Mouse (Mus musculus) kidney, postnatal 10 days (tissue): Measurements from ENCODE around the gene Cdc27.
"Not testable (repeated sequence)": the region's sequence is repeated elsewhere in the genome, so short reads cannot be mapped to it uniquely, and the experiment has no call there.

Experiments
- DNase-seq: peaks from one replicate; pipeline ENCODE4 v3.0.0; 2021; ENCODE audit warnings: mixed read lengths

Cdc27 gene

DNA sequence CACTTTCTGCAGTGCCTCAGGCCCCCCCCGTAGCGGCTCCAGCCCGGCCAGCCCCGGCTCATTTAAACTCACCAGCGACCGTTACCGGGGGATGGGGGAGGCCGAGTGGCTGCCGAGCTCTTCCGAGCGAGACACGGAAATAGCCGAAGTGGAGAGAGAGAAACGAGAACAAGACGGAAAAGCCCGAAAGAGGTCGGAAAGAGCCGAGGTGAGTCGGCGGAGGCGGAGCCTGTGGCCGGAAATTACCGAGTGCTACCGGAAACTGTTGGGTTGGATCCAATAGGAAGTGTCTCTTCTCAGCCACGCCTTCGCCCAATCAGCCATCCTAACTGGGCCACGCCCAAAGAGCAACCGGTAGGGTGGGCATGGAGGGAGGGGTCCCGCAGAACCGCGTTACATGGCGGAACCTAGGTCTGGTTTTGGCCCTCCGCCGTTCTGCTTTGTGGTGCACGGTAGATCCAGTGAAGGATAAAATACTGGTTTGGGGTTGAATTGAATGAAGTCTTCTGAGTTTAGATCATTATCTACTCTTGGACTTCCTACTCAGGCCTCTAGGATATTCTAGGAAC lies at the start of gene Cdc27, which contains the start of gene Myl4:
Gene Cdc27 (minus strand): TSS at position 215 of the 569 bp plus-strand sequence.
Gene Myl4 (plus strand): TSS at position 258 of the 569 bp plus-strand sequence.
- DNase-seq: peak; percentile 99

DNA sequence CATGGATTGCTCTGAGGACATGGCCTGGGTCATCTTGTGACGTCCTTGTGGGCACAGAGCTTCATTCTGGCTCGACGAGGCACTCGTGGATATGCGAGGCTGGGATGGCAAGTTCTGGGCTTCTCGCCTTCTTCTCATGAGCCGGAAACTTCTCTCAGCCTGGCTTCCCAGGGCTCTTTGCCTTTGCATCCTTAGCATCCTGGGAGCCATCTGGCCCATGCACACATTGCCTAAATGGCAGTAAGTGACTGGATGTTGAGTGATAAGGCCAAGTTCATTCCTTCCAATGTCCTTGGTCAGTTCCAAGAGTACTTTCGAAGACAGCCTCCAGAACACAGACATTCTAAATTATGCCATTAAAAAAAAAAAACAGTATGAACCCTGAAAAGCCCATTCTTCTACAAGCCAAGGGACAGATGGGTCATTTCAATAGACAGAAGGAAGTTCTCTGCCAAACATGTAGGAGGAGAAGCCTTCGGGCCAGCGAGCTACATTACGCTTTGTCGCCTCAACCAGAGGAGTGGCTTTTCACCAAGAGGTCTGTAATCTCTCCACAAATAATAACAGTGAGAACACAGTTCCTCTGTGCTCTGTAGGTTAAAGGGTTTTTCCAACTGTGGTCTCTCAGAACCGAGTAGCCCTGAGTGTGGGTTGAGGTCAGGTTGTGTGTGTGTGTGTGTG lies 49.0 kb upstream of the Cdc27 start:
- DNase-seq: peak; percentile 53

DNA sequence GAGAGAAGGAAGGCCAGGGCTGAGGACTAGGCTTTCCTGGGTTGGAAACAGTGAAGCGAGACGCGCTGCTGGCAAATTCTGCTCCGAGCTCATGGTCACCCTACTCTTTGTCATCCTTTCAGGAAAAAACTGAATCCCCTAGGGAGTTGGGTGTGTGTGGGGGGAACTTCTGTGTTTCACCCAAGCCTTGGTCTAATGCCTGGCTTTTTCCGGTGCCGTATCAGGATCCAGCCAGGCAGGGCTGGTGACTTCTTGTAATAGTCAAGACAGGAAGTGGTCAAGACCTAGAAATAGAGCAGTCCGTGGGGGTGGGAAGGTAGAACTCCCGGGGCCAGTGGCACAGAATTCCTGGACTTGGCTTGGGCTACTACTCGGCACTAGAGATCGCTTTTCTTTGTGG lies 45.9 kb upstream of the Cdc27 start:
- DNase-seq: no peak

DNA sequence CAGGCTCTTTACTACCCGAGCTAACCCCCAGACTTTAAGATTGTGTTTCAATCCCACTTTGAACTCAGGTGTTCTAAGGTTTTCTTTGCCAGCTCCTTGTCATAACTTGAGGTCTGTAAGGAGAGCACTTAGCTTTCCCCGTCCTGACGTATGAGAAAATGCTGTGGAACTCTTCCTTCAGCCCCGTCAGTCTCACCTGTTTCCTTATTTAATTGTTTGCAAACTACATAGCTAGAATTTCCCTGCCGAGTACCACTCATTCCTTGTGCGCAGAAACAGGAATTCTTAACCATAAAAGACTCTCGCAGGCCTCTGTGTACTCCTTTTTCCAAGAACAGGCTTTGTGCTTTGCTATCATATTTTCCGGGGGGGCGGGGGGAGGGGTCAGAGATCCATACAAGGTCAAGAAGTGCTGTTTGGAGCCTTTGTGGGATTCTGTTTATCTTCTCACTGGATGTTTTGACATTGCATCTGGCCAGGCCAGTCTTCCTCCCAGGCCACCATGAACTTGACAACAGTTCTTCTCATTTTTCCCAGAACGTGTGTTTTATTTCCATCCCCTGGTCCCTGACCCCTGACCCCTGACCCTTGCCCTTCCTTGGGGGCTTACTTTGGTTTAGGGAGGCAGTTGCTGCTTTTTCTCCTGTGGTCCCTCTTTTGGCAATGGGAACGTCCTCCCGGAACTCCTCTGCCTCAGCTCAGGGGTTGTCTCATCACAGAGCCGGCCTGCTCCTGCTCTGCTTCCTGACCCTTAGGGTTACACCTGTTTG lies 41.8 kb upstream of the Cdc27 start:
- peak; percentile 25 for DNase-seq

DNA sequence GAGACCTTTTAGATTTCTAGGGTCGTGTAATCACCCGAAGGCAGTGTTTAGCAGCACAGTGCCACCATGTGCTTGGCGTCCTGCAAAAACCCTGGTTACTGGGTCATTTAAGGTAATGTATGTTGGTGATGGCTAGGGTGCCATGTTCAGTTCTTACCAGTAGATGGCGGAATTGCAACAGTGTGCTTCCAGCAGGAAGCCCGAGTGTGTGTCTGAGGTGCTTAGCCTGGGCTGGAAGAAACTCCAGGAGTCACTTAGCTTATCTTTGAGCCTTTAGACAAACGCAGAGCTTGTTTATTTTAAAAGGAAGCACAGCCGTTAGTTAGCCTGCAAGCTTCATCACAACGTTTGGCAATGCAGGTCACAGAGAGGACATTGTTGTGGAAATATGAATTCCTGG lies 39.7 kb upstream of the Cdc27 start:
- peak; percentile 88 for DNase-seq

DNA sequence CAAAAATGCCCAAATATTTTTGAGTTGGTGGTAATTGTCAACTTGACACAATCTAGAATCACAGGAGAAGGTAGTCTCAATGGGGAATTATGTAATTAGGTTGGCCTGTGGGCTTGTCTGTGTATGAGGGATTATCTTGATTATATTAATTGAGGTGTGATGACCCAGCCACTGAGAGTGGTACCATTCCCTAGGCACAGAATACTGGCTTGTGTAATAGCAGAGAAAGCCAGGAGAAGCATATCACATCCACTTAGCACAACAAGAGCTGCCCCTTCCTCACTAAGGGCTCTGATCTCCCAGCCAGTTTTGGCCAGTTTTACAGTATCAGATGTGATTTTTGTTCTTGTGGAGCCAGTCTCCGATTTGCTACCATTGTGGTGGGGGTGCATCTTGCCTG lies 39.1 kb upstream of the Cdc27 start:
- DNase-seq: no peak

DNA sequence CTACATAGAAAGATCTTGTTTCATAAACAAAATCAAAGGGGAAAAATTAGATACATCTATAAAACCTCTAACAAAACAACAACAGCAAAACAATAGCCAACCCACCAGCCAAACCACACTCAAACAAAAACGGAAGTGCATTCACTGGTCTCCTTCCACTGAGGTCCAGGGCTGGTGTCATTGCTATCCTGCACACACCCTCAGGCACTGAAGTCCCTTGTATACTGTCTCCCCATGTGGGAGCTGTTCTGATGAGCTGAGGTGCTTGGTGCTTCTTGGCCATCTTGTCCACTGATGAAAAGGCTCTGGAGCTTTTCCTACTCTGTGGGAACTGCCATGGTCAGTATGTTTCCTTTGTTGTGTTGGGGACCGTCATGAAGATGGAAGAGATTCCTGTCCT lies 38.1 kb upstream of the Cdc27 start:
- no peak for DNase-seq

DNA sequence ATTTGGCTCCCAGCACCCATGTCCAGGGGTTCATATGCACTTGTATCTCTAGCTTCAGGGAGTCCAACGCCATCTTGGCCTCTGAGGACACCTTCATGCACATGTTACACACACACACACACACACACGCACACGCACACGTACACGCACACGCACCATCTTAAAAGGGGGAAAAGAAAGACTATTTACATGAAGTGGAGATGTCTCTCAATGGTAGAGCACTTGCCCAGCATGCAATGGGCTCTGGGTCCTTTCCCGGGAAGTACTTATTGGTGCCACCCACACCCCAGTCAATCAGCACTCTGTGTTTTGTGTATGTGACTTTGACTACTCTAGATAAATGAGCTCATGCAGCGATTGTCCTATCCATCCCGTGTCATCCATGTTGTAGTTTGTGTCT lies 37.5 kb upstream of the Cdc27 start:
- DNase-seq: no peak

DNA sequence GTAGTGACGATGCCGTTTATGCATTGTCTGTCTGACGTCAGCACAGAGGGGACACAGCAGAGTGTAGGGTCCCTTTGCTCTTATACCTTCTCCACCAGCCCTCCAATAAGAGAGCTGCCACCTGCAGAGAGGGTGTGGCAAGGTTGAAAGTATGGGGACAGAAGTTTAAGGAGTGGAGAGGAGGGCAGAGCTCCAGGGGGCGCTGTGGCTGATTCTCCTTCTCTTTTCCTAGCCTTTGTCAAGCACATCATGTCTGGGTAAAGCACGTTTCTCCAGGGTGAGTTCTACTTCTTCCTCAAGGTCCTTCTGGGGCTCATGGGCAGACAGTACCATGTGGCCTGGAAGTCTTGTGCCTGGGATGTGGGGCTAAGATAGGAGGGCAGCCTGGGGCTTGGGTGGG lies 35.1 kb upstream of the Cdc27 start:
- DNase-seq: no peak

DNA sequence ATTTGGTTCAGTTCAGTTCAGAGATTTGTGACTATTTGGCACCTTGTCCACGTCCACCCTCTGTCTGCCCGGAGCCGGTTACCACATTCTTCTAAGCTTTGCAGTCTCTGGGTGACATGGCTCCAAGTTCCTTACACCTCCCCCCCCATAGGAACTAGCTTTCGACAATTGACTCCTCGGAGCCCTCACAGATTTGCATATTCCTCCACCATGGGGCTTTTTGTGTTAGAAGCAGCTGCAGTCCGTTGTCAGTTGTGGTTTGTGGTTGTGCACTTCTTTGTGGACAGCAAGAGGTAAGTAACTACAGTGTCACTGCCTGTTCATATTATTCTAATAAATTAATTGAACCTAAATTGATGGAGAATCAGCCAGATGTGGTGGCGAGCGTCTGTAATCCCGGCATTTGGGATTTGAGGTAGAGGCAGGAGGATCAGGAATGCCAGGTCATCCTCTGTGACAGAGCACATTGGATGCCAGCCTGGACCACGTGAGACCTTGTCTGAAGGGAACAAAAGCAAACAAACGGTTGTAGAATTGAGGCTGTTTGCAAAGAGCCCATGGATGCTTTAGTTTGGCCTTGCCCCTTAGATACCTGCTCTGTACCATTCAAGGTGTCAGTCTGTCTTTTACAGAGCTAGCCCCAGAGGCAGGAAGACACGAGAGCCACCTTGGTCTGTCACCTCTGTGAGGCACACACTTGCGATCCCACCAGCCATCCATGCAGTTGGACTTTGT lies 32.4 kb upstream of the Cdc27 start:
- DNase-seq: no peak

DNA sequence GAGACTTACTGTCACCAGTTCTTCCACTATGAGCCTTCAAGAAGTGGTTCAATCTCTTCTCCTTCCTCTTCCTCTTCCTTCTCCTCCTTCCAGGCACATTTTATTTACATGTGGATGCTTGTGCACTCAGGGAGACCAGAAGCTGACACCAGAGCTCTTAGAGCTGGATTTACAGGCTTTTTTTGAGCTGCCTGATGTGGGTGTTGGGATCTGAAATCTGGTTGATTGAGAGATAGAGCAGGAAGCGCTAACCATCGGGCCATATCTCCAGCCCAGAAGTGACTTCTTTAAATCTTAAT lies 31.8 kb upstream of the Cdc27 start:
- DNase-seq: no peak

DNA sequence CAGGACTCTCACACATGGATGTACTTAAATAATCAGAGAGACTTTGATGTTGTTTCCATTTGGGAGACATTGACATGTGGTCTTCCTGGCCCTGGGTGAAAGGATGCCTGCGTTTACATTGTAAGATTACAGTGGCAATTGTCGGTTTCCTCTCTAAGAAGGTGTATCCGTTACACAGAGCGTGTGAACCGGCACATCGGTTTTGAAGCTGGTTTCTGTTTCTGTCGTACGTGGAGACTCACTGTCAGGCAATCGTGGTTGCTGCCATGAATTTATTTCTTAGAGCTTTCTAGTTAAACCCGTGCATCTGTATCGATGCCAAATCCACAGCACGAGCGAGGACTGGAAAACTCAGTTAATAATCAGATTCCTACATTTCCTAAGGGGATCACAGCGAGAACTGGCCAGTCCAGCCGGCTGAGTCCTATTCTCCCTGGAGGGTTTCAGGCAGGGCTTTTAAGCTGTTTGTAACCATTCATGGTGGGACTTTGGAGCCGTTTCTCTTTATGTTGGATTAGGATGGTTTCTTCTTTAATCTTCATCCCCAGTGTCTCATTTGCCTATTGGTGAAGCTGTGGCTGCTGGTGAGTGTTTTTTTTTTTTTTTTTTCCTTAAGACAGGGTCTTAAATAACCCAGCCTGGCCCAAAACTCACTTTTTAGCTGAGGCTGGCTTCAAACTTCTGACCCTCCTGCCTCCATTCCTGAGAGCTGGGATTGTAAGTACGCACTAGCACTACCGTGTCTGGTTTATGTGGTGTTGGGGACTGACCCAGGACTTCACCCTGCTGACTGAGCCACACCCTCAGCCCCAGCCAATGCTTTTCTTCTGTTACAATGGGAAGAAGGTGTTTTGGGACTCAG lies 31.3 kb upstream of the Cdc27 start:
- DNase-seq: peak; percentile 19

DNA sequence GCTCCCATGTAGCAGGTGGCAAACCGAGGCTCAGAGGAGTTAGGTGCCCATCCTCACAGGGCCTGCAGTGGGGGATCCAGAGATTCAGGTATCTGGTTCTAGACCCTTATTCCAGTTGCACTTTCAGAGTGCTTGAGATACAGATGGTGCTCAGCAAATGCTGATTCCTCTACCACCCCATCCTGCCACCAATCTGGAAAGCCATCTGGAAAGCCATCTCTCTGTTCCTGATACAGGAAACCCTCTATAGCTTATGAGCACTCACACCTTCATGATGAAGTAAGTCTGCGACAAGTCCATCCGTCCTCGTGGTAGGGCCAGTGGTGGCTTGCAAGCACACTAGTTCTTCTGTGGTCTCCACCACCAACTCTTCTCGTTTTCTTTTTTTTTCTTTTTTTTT lies 30.2 kb upstream of the Cdc27 start:
- no peak for DNase-seq

DNA sequence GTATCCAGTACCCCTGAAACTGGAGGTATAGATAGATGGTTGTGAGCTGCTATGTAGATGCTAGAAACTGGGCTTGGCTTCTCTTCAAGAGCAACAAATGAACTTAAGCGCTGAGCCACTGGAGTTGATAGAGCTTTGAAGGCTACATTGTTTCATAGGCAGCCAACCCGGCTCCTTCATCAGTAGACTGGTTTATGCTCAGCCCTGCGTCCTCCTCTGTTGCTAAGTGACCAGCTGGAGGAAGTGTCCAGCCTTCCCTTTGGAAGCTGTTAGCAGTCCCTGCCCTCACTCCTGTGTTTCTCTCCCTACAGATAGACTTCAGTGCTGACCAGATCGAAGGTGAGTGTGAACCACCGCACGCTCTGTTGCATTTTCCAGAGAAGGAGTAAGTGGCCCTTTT lies 29.7 kb upstream of the Cdc27 start:
- DNase-seq: peak; percentile 27

DNA sequence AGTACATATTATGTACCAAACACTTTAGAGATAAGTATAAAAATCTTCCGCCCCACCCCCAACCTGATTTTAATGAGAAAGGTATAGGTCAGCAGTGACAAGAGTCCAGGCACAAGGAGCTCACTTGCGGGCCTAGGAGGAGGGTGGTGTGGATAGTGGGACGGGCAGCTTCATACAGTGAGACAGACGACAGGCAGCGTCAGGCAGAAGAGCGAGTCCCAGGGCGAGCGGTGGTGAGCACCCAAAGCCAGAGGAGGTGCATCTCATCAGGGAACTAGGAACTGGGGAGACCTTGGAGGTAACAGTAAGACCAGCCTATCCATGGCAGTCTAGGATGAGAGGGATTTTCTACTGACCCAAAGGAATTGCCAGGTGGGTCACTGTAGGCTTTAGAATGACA lies 29.2 kb upstream of the Cdc27 start:
- no peak for DNase-seq

DNA sequence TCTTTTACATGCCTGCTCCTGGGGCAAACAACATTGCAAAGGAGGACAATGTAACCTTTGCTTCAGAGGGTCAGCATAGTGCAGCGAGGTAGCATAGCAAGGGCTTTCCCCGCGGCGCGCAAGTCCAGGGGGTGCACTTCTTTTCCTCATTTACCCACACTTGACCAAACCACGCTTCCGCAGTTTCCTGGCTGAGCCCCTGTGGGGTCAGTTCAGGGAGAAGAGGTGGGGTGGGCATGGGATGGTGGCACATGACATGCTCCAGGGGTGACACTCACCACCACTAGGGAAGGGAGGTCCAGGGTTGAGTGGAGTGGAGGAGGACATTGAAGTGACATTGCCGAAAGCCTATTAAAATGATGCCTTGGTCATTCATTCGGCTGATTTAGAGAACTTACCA lies 28.7 kb upstream of the Cdc27 start:
- DNase-seq: no peak

DNA sequence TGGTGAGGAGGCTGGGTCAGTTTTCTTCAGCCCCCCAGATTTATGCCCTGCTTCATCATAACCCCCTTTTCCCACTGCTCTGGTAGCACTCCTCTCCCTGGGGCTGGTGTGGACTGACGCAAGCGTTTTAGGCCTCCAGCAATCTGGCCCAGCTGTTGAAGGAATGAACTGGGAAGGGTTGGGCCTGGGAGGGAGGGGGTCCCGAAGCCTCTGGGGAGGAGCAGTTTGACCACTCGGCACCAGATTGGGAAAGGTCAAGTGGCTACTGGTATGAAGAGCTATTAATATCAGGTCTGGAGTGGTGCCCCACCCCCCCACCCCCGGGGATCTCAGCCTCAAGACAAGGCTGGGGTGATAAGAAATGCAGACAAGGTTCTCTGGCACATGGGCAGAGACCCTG lies 27.7 kb upstream of the Cdc27 start:
- DNase-seq: no peak

DNA sequence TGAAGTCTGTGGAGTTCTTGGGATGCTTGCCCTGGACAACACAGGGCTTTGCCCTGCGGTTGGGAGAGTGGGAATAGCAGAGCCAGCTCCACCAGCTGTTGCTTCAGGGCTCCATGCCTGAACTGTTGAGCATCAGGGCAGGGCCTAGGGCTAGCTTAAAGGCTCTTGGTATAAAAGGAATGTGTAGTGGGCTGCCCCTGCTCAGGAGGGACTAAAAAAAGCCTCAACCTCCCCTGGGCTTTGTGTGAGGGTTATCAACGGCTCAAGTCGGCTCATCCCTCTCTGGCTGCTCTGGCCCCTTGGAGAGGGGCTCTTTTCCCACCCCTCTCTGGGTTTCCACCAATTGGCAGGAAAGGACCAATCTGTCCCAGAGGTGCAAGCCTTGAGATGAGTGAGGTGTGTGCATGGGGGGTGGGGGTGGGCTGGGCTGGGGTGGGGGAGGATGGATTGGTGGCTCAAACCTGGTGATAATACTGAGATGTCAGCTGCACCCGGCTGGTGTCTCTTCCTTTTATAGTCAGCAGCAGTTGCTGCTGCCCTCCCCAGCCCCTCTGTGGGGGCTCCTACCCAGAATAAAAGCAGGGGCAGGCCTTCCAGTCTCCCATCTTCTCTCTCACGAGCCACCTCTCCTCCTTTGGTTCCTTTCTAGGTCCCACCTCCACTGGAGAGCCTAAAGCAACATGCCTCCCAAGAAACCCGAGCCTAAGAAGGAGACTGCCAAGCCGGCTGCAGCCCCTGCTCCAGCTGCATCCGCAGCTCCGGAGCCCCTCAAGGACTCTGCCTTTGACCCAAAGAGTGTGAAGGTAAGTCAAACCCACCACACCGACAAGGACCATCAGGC lies 26.6 kb upstream of the Cdc27 start:
- DNase-seq: no peak

DNA sequence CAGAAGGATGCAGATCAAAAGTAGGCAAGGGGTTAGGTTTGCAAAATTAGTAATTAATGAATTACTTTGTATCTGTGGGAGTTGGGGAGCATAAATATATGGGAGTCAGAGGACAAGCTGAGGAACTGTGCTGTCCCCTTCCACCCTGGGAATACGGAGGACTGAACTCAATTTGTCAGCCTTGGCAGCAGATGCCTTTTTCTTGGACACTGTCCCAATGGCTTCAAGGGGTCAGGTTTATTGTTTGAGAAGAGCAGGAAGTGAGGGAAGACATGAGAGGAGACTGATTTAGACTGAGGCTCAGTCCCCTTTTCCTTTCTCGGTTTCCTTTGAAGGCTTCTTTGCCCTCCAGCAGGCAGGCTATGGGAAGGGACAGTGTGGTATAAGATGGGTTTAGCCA lies 22.1 kb upstream of the Cdc27 start:
- peak; percentile 28 for DNase-seq

DNA sequence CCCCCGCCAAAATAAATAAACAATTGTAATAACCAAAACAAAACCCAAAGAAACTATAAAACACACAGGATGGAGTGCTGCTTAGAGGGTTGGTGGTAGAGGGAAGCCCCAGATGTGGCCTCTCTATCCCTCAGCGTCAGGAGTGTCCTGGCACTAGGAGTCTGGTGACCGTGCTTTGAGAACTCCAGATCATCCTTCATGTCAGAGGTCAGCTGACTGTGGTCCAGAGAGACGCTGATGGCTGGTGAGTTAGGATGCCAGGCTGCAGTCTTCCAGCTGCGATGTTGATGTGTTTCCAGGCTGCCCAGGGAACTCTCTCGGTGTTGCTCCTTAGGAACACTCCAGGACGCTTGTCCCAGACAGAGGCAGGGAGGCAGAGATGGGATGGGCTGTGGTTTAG lies 21.7 kb upstream of the Cdc27 start:
- DNase-seq: no peak

DNA sequence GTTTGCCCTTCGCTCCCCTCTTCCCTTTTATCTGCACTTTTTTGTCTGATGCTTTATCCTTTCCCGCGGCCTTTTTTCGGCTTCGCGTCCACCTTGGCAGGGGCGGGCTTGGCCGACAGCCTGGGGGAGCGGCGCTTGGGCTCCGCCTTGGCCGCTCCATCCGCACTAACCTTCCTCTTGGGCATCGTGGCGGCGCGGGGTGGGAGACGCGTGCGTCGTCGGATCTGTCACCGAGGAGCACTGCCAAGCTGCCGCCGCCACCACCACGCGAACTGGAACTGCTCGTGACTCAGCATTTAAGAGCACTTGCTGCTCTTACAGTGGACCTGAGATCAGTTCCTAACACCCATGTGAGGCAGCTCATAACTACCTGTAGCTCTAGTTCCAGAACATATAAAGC lies 21.0 kb upstream of the Cdc27 start:
- peak; percentile 33 for DNase-seq

DNA sequence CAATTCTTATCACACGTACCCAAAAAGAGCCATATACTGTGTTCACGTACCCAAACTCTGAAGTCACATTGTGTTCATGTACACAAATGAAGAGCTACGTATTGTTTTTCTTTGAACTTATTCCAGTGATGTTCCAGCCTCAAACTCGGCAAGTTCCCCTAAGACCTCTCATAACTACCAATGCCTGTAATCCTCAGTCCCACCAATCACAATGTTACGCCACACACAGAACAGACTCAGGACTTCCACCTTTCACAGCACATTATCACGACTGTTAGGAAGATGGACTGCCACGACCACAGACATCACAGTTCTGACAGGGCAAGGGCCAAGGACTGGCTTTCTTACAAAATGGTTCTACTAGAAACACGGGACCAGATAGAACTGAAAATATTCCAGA lies 20.1 kb upstream of the Cdc27 start:
- not testable (repeated sequence) for DNase-seq
